Mouse (Mus musculus): ENCODE measurements at regions not wholly inside any gene's neighbourhood (a gene's known extent, or its start where the extent isn't known, plus 50 kb on each side); places are given as distances from the start of the nearest gene placed in this dataset.

DNA sequence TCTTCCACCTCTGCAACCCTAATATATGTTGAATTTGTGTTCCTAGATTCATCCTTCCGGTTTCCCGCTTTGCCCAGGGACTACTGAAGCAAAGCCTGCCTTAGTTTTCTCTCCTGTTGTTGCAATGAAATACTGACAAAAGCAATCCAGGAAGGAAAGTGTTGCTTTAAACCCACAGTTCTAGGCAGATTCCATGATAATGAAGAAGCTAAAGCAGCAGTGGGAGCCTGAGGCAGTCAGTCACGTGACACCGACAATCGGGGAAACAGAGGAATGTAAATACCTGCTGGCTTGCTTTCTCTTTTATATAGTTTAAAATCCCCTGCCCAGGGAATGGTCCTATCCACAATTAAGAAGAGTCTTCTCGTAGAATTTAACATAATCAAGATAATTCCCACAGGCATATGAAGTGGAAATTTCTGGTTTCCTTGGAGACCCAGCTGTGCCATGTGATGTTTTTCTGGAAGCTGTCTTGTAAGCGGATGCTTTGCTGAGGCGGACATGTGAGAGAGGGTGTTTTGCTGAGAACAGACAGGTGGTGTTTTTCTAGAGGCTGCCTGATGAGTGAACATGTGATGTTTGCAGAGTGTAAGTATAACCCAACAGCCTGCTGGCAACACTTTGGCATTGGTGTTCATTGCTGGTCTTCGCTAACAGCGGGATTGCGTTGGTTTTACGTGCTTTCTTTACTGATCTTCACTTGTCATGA lies 398.0 kb downstream of the Prim2 start:
- DNase-seq, result peak; percentile 23 to 36

DNA sequence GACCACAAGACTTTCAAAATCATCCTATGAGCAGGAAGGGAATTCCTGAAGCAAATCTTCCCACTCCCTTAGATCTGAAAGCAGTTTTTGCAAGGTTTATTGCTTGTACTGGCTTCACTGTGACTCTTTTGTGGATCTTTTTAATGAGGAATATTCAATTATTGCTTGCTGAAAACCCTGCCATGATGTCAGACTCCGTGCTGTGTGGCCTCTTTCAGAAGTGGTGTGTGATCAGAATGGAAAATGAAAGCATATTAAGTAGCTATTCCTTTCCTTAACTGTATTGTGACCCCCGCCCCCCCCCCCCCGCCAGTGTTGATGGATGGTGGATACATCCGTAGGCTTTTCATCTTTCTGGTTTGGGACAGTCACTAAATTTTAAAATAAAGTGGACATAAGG lies 400.4 kb downstream of the Prim2 start:
- no peak for DNase-seq

DNA sequence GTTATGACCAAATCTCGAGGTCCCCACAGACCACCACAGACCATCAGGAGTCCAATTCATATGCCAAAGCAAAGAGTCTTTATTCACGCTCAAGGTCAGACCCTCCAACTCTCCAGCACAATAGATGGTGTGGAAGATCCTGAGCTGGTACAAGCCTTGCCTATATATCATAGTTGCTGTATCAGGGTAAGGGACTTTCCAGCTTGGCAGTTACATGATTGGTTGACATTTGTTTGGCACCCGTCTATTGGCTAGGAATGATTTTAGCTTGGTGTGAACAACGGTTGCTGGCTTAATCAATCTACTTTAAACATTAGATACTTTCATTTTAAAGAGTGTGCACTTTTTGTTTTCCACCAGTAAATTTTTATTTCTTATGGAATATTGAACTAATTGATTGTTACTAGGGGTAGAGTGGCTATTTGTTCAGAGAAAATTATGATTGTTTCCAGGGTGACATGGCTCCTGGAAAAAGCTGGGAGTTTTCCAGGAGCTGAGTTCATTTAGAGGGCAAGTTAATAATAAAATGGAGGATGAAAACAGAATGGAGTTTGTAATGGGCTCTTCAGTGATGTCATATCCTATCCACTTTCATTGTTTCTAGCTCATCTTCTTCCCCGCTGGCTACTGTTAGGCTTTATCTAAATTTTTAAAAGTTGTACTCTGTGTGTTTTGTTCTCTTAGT lies 403.7 kb downstream of the Prim2 start:
- DNase-seq, result no peak

DNA sequence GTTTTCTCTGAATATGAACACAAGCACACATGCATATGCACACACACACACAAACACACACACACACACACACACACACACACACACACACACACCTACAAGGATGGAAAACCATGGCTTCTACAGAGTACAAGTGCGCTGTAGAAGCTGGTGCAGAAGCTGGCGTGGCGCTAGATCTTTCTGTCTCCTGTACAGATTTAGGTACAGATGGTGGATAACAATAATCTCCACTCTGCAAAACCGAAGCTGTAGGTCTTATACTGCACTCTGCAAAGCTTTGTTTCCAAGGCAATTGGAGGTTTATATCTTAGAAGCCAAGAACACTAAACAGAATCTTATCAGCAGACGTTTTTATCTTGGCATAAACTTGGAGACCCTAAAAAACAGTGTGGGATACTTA lies 420.1 kb downstream of the Prim2 start:
- DNase-seq, result no peak

DNA sequence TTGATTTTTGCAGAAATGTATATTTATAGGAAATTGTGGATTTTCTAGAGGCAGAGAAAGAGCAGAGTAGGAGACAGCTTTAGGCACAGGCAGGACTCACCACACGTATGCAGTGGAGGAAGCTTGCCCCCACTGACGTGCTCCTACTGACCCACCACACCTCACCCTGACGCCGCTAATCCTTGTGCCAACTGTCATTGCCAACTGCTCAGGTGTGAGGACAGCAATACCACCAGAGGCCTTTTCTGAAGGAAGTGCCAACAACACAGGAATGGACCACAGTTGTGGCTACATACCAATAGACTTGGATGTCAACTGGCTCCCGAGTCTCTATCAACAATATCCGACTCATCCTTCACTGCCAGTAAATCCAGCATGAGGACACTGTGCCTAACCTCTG lies 422.5 kb downstream of the Prim2 start:
- DNase-seq, result no peak

DNA sequence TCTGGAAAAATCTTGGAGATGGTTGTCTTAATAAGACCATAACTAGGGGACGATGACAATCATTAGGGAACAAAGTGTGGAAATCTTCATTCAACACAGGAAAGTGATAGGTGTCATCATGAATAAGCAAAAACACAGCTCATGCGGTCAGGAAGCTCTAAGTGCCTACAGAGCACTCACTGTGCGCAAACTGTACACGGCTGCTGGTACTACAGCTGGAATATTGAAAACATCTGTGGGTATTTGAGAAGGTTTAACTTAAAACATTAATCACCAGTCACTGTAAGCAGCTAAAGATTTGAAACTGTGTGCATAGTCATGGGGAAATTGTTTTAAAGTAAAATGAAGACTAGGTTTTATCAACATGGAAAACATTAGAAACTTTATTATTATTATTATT lies 424.4 kb downstream of the Prim2 start:
- DNase-seq, result no peak

DNA sequence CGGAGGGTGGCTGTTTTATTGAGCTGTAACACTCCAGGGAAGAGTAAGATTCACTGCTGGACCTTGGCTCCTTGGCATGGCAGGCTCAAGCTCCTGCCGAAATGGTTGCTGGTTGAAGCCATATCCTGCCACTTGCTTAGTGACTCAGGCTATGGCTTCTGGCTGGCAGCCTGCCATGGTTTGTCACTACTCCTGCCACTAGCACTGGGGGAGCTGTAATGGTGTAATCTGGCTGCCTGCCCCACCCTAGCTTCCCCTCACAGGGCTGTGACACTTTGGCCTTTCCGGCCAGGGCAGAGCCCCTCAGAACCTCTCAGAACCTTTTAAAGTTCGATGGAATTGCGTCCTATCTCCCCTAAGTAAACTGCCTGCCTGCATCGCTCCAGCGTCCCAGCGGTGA lies 424.9 kb downstream of the Prim2 start:
- DNase-seq, result no peak

DNA sequence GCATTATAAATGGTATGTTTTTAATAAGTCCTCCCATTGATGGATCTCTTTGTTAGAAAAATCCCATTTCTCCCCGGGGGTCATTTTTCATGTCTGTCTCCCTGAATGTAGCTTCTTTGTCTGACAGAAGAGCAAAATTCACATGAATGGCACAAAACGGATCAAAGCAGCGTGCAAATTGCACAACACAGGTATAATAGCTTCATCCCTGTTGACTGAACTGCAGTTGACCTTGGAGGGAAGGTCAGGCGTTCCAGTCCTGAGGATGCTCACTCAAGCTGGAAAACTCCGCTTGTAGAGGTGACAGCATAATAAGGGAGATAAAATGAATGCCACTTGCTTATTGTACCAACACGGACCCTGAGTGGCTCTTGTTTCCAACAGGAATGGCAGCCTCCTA lies 446.6 kb downstream of the Prim2 start:
- no peak for DNase-seq

DNA sequence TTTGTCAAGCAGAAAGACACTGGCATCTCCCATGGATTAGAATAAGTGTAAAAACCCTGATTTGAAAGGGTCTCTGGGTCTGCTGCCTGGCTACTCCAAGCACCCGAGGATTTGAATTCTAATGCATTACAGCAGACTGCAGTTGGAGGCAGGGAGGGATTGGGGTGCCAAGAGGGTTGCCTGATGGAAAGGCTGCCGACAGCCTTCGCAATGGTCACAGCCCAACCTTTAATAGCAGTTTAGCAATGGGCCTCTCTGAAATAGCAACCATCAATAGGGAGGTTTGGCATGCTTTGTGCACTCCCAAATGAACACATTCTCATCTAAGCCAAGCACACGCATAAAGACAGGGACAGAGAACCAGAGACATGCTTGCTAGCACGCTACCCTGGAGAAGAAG lies 454.8 kb downstream of the Prim2 start:
- peak; percentile 18 to 25 for DNase-seq

DNA sequence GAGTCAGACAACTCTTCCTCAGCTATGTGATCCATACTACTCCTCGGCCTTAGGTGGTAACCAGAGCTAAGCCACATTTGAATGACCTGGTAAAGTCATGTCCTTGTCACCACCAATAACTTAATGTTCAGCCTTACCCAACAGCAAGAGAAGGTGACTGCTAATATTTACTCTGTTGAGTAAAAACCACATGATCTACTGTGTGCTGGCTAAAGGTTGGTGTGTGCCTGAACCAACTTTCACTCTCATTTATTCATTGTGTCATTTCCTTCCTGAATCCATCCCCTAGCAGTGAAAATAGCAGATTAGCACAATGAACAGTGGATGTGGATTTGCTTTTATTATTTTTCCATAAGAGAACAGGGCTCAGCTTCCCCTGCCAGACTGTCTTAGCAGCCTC lies 455.2 kb downstream of the Prim2 start:
- DNase-seq, result no peak

DNA sequence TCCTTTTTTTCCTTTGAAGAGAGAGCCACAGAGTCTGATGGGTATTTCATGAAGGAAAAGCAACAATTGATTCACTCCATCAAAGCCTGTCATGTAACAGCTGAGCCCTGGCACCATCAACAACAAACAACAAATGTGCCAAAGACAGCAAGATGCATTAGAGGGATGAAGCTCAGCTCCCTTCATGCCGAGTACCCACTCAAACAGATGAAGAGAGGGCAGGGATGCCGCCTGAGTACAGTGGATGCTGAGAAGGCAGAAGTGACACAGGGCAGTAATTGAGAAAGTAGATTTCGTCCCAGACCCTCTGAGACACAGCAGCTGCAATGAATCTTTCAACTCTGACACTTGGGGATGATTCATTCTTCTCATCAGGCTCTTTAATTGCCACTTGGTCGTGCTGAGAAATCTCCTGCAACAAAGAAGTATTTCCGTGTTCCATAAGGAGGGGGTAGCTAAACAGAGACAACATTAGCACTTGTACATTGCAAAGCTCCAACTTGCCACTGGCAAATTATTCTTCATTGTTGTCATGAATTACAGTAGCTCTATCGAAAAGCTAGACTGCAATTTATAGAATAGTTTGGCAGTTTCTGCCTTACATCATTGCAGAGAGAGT lies 467.9 kb downstream of the Prim2 start:
- DNase-seq, result peak; percentile 24 to 31

DNA sequence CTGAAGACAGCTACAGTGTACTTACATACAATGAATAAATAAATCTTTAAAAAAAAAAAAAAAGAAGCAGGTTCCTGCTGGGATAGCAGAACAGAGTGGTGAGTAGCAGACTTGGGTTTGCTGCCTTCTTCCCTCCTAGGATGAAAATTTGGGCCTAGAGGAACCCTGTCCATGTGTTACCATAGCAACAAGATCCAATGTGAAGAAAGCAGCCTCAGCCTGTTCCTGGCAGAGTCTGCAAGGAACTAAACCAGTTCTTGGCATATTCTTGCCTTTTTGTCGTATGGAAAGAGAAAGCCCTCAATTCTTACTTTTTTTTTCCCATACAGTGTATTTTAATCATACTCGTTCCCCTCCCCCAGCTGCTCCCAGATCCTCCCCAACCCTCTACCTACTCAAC lies 474.5 kb downstream of the Prim2 start:
- no peak for DNase-seq

DNA sequence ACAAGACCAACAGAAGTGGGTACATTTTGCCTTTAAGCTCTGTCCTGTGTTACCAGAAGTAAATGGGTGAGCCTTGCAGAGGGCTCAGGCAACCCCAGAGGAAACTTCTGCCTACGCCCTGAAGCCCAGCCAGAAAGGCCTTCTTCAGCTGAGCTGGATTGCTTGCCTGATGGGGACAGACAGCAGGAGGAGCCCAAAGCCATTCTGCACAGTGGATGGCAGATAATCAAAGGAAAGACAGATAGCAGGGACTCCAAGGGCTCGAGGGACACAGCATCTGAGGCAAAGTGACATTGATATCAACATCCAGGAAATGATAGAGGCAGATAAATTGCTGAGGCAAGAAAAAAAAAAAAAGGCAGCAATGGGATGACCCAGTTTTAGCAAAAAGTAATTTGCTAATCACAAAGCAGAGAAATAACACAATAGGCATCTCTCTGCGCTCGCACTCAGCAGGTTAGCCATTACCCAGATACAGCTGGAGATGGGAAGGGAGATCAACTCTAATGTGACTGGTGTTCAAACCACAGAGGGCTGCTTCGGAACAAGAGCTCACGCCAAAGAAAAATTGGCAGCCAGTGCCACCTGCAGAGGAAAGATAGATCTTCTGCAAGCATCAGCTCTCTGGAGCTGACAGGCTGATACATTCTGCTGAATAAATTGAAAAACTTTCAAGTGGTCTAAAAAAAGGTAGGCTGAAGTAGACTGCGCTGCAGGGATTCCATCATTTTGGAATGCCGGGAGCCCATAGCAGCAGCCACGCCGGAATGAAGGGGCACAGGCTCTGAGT lies 494.8 kb downstream of the Prim2 start:
- DNase-seq, result peak; percentile 34 to 37

DNA sequence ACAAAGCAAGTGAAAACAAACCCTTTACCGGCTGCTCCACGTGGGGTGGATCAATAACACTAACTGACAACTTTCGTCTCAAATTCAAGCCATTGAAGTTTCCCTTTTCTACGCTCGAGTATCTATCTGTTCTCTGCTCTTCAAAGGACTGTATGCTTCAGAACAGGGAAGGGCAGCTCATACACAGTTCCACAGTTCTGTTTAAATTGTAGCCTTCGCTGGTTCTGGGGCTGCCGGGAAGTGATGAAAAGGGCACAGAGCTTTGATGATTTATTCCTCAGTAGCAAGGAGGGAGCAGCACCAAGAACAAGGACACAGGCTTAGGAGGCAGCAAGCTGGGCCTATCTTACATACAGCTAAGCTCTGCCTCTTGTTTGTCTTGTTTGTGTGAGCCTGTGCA lies 532.6 kb downstream of the Prim2 start:
- no peak for DNase-seq

DNA sequence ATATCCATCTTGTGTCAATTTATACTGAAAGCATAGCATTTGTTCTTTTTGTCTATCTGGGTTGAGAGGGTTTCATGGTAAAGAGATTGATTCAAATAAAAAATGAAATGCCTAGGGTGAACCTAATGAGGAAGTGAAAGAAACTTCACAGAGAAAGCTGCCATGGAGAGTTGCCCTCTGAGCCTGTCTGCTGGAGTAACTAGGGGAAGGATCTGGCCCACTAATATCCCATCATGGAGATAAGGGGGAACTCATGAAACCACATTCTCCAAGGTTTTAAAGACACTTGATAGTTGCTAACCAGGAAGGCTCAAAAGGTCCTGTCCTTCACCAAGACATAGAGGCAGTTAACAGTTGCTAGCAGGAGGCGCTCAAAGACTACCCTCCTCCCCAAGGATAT lies 539.2 kb downstream of the Prim2 start:
- DNase-seq, result no peak

DNA sequence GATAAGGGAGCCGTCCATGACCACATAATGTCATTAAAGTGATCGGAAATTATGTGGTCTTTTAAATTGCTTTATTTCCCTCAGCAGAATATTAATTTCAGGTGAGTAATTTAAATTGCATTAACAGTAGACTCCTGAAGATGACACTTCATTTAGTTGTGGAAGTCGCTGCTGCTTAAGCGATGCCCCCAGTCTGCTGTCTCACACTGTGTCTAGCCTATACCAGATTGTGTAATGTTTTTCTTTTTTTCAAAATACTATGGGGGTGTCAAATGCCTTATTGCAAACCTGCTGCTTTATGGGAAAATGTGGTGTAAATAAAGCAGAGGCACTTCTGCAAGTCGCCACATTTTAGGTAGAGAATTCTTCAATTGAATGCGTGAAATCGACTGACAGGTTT lies 544.5 kb downstream of the Prim2 start:
- peak in 1 of 2 experiments; percentile 5 for DNase-seq

DNA sequence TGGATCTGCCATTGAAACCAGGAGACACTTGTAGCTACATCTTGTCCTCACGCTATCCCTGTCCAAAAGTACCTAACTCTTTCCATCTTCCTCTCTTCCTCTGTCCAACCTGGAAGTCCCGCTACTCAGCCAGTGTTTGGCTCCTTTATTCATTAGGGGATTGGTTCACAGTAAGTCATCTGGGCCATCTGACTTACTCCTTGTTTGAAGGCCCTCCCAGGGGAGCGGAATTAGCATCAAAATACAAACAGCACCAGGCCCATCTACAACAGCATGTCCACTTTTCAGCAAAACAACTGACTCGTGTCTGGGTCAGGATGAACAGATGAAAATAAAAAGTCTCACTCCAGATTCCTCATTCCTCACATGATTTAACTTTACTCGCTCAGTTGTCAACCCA lies 559.2 kb upstream of the Gm5415 start:
- DNase-seq, result no peak

DNA sequence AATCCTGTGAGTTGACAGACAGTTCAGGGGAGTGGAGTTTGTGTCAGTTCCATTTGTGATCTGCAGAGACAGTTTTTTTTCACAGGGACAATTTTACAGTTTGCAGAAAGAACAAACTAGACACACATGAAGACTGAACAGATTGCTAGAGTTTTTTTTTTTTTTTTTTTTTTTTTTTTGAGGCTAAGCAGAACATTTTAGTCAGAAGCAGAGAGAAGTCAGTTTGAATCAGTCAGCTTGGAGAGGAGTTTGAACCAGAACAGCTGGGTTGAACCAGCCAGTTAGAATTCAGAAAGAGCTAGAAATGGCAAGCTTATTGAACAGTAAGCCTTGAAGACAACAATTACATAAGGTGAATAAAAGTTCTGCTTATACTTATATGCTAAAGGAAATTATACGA lies 557.2 kb upstream of the Gm5415 start:
- DNase-seq, result no peak

DNA sequence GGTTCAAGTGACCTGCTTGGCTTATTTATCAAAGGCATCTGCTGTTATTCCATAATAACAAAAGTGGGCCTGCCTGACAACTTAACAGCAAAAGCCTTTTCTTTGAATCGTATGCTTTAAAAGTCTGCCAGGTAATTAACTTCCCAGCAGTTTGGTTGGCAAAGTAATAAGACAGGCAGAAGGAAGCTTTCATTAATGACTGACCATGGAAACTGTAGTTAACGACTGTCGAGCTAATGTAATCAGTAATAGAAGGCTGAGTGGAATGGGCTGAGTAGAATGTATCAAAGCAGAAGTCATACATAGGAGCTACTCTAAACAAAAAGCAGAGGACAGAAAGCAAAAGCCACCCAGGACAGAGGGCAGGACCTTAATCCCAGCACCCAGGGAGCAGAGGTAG lies 551.0 kb upstream of the Gm5415 start:
- DNase-seq, result no peak

DNA sequence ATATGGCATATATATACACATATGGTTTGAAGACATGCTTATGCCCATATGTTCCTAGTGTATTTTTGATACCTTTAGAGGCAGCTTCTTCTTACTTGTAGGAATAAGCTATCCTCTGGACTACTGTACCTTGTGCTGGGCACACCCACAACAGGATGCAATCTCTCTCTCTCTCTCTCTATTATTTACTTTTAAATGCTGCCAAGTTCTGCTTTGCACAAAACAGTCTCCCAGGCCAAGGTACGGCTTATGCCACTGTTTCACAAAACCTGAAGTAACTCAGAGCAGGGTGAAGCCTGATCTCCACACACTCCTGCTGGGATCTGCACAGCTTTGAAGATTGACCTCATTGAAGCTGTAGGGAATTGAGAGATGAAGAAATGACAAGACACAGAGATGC lies 549.8 kb upstream of the Gm5415 start:
- DNase-seq, result no peak

DNA sequence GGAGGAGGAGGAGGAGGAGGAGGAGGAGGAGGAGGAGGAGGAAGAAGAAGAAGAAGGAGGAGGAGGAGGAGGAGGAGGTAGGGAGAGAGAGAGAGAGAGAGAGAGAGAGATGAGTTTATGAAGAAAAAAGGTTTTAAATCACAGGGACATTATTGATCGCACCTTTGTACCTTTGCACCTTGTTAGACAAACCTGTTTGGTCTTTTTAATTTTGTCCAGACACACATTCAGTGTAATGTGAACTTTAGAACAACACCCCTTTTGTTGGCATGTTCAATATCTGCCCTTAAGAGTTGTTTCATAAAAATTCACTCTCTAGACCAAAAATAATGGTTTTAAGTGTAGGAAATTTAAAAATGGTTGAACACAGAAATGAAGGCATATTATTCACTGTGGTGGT lies 527.5 kb upstream of the Gm5415 start:
- DNase-seq, result no peak

DNA sequence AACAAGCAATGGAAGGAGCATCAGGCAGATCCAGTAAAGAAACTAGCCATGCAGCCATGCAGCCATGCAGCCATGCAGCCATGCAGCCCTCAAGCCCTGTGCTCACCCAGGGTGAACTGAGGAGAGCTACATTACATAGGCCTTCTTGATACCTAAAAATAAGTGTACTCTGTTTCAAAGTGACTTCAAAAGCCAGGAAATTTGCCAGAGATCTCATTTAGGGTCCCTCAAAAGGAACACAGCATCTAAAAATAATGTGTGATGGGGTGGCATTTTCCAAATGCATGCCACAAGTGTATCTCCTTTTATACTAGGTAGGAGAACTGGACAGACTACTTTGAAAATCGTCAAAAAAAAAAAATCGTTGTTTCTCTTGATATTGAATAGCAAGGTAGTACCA lies 510.9 kb upstream of the Gm5415 start:
- no peak for DNase-seq

DNA sequence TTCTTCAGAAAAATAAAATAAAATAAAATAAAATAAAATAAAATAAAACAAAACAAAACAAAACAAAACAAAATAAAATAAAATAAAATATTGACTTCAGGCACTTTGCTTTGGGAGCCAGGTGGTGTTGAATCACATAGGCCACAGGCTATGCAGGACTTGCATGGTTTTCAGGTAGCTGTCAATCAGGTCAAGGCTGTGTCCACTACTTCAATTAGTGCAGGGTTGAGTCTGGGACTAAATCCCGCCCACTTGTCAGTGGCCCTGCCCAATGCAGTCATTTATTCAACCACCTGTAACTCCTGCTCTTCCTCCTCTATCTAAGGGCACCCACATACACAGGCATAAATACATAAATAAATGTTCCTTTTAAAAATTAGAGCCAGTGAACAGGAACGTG lies 497.3 kb upstream of the Gm5415 start:
- DNase-seq, result no peak

All from layer of hippocampus, postnatal 36 days (tissue).